In genomic region chr3:123983530-123983929, GRCm38 (mm10) we compare ENCODE assay signal across 26 mouse cellular contexts.
DNase-seq lines count a peak whose midpoint lies in the region; ATAC-seq and TF ChIP-seq lines count a peak whose summit lies in the region.
"Had no signal": no experiment of that assay in that cellular context is flagged by ENCODE, and none has a peak within 500 bp of the region (broad histone marks: within the 10 kb centered on the region; RNA-seq: fewer than 3 reads in every experiment).

No protein-coding gene starts in this region.

- no peak for TF ChIP-seq CTCF in intestine, postnatal 0 days (IDR thresholded peaks at IDR 0.05; ENCODE audit: low read depth)
- no peak for TF ChIP-seq CTCF in stomach, postnatal 0 days (IDR thresholded peaks at IDR 0.05; ENCODE audit: low read depth)

- intact Hi-C loops in left cerebral cortex, postnatal 10 days (cut with DNase I), result no loop called here

- no peaks in the 10 kb centered on the region for H3K36me3 ChIP-seq in kidney, embryonic 15.5 days
- no peaks in the 10 kb centered on the region for H3K36me3 ChIP-seq in kidney, embryonic 14.5 days (ENCODE audit: control insufficient read depth, insufficient read depth, low read length)
- H3K36me3 ChIP-seq in intestine, embryonic 14.5 days (ENCODE audit: control insufficient read depth, insufficient read depth, low read length), result no peaks in the 10 kb centered on the region
- no peaks in the 10 kb centered on the region for H3K36me3 ChIP-seq in intestine, postnatal 0 days (ENCODE audit: control insufficient read depth, insufficient read depth)
- H3K36me3 ChIP-seq in stomach, postnatal 0 days (ENCODE audit: control insufficient read depth, insufficient read depth, low read length), result no peaks in the 10 kb centered on the region
- H3K36me3 ChIP-seq: embryonic facial prominence, embryonic 13.5 days; forebrain, embryonic 10.5 days; liver, embryonic 15.5 days; midbrain, embryonic 10.5 days; midbrain, embryonic 15.5 days had no signal

- H3K4me2 ChIP-seq in kidney, embryonic 15.5 days, result no peak overlapping the region
- H3K4me2 ChIP-seq in kidney, embryonic 14.5 days (replicated peaks; ENCODE audit: low read depth, low read length), result no peak overlapping the region
- peak overlapping the region; percentile 40 for H3K4me2 ChIP-seq in intestine, embryonic 14.5 days (ENCODE audit: low read length)
- H3K4me2 ChIP-seq in intestine, postnatal 0 days (replicated peaks; ENCODE audit: low read depth), result peak overlapping the region; percentile 39; the same call in 1 of the 2 replicates
- peak overlapping the region; percentile 41; the same call in 1 of the 2 replicates for H3K4me2 ChIP-seq in stomach, postnatal 0 days (replicated peaks; ENCODE audit: low read depth)
- H3K4me2 ChIP-seq: embryonic facial prominence, embryonic 13.5 days; liver, embryonic 15.5 days; lung, embryonic 14.5 days; midbrain, embryonic 15.5 days had no signal

- H3K9ac ChIP-seq in kidney, embryonic 15.5 days, result no peak overlapping the region
- no peak overlapping the region for H3K9ac ChIP-seq in kidney, embryonic 14.5 days (ENCODE audit: low read depth, low read length)
- H3K9ac ChIP-seq in intestine, embryonic 14.5 days (ENCODE audit: low read length), result no peak overlapping the region
- H3K9ac ChIP-seq in intestine, postnatal 0 days (ENCODE audit: low read depth, low read length), result no peak overlapping the region
- no peak overlapping the region for H3K9ac ChIP-seq in stomach, postnatal 0 days (ENCODE audit: low read length)
- H3K9ac ChIP-seq: embryonic facial prominence, embryonic 13.5 days; liver, embryonic 15.5 days; lung, embryonic 14.5 days; midbrain, embryonic 15.5 days had no signal

- no peaks in the 10 kb centered on the region for H3K9me3 ChIP-seq in kidney, embryonic 15.5 days (replicated peaks)
- H3K9me3 ChIP-seq in kidney, embryonic 14.5 days (ENCODE audit: control insufficient read depth, low read length), result no peaks in the 10 kb centered on the region
- H3K9me3 ChIP-seq in intestine, embryonic 14.5 days (ENCODE audit: control insufficient read depth, low read length), result no peaks in the 10 kb centered on the region
- no peaks in the 10 kb centered on the region for H3K9me3 ChIP-seq in intestine, postnatal 0 days (ENCODE audit: control insufficient read depth)
- no peaks in the 10 kb centered on the region for H3K9me3 ChIP-seq in stomach, postnatal 0 days (ENCODE audit: control insufficient read depth, low read length)
- H3K9me3 ChIP-seq: embryonic facial prominence, embryonic 13.5 days; forebrain, embryonic 10.5 days; liver, embryonic 15.5 days; midbrain, embryonic 10.5 days; midbrain, embryonic 15.5 days had no signal

- ATAC-seq in kidney, embryonic 15.5 days (replicated peaks; ENCODE audit: low FRiP score), result peak; percentile 54; the same call in 1 of the 2 replicates
- ATAC-seq in kidney, embryonic 14.5 days (ENCODE audit: low FRiP score, low TSS enrichment), result no peak
- ATAC-seq in intestine, embryonic 14.5 days (replicated peaks; ENCODE audit: low FRiP score, low TSS enrichment, low read depth), result no peak
- ATAC-seq in intestine, postnatal 0 days, result no peak
- ATAC-seq in stomach, postnatal 0 days (ENCODE audit: low FRiP score, low TSS enrichment), result no peak
- ATAC-seq: activated CD4-positive, CD25-positive, alpha-beta regulatory T cell, adult 4 months; forebrain, embryonic 16.5 days; midbrain, embryonic 15.5 days had no signal

- no peaks in the 10 kb centered on the region for H3K4me1 ChIP-seq in kidney, embryonic 15.5 days
- H3K4me1 ChIP-seq in kidney, embryonic 14.5 days (ENCODE audit: control insufficient read depth, insufficient read depth, low read length), result no peaks in the 10 kb centered on the region
- no peaks in the 10 kb centered on the region for H3K4me1 ChIP-seq in intestine, embryonic 14.5 days (replicated peaks; ENCODE audit: control insufficient read depth, insufficient read depth, low read length)
- H3K4me1 ChIP-seq in intestine, postnatal 0 days (replicated peaks; ENCODE audit: control insufficient read depth, insufficient read depth, low read length), result no peaks in the 10 kb centered on the region
- no peaks in the 10 kb centered on the region for H3K4me1 ChIP-seq in stomach, postnatal 0 days (replicated peaks; ENCODE audit: control insufficient read depth, insufficient read depth)
- H3K4me1 ChIP-seq: embryonic facial prominence, embryonic 13.5 days; forebrain, embryonic 10.5 days; liver, embryonic 15.5 days; midbrain, embryonic 10.5 days; midbrain, embryonic 15.5 days had no signal

- H3K4me3 ChIP-seq in kidney, embryonic 15.5 days (replicated peaks), result no peak overlapping the region
- no peak overlapping the region for H3K4me3 ChIP-seq in kidney, embryonic 14.5 days (ENCODE audit: low read length)
- no peak overlapping the region for H3K4me3 ChIP-seq in intestine, embryonic 14.5 days (ENCODE audit: low read depth, low read length)
- no peak overlapping the region for H3K4me3 ChIP-seq in intestine, postnatal 0 days (ENCODE audit: low read depth, low read length)
- no peak overlapping the region for H3K4me3 ChIP-seq in stomach, postnatal 0 days (ENCODE audit: low read depth, low read length)
- H3K4me3 ChIP-seq: embryonic facial prominence, embryonic 13.5 days; forebrain, embryonic 10.5 days; liver, embryonic 15.5 days; midbrain, embryonic 10.5 days; midbrain, embryonic 15.5 days had no signal

- TF ChIP-seq EP300 in stomach, postnatal 0 days (optimal IDR thresholded peaks at IDR 0.05), result no peak

- H3K27ac ChIP-seq in kidney, embryonic 15.5 days, result no peak overlapping the region
- H3K27ac ChIP-seq in kidney, embryonic 14.5 days (ENCODE audit: low read depth, low read length), result no peak overlapping the region
- no peak overlapping the region for H3K27ac ChIP-seq in intestine, embryonic 14.5 days (ENCODE audit: low read depth)
- H3K27ac ChIP-seq in intestine, postnatal 0 days (ENCODE audit: low read depth, low read length), result no peak overlapping the region
- H3K27ac ChIP-seq in stomach, postnatal 0 days (replicated peaks), result no peak overlapping the region
- H3K27ac ChIP-seq: embryonic facial prominence, embryonic 13.5 days; forebrain, embryonic 10.5 days; liver, embryonic 15.5 days; midbrain, embryonic 10.5 days; midbrain, embryonic 15.5 days had no signal

- H3K27me3 ChIP-seq in kidney, embryonic 15.5 days, result no peaks in the 10 kb centered on the region
- H3K27me3 ChIP-seq in kidney, embryonic 14.5 days (ENCODE audit: control insufficient read depth, insufficient read depth, low read length), result no peaks in the 10 kb centered on the region
- H3K27me3 ChIP-seq in intestine, embryonic 14.5 days (replicated peaks; ENCODE audit: control insufficient read depth, insufficient read depth, low read length), result no peaks in the 10 kb centered on the region
- no peaks in the 10 kb centered on the region for H3K27me3 ChIP-seq in intestine, postnatal 0 days (replicated peaks; ENCODE audit: control insufficient read depth, insufficient read depth, low read length)
- H3K27me3 ChIP-seq in stomach, postnatal 0 days (ENCODE audit: control insufficient read depth, insufficient read depth, low read length), result no peaks in the 10 kb centered on the region
- H3K27me3 ChIP-seq: embryonic facial prominence, embryonic 13.5 days; liver, embryonic 15.5 days; midbrain, embryonic 15.5 days had no signal

- DNase-seq in intestine, embryonic 14.5 days (ENCODE audit: low spot score), result no peak
- DNase-seq in stomach, postnatal 0 days (ENCODE audit: low spot score), result no peak
- DNase-seq in liver, result no peak
- no peak for DNase-seq in left cerebral cortex, postnatal 10 days (ENCODE audit: extremely low spot score in 1 of 2, low spot score in 2 of 2)
- DNase-seq: adrenal gland, adult 2 months; cerebellum, adult 8-10 months; cerebellum, postnatal 36 days; gastrocnemius, postnatal 10 days; heart, postnatal 14 days; kidney, adult 11 months; layer of hippocampus, postnatal 36 days; lung, postnatal 14 days; right cerebral cortex, postnatal 4 days; thymus, adult 2 months; thymus, postnatal 36 days had no signal

- 15% methylated on average over 1 of the region's 1 CpGs for WGBS in kidney, embryonic 15.5 days
- 17% methylated on average over 1 of the region's 1 CpGs for WGBS in kidney, embryonic 14.5 days
- WGBS in intestine, embryonic 14.5 days, result 20% methylated on average over 1 of the region's 1 CpGs
- WGBS in intestine, postnatal 0 days, result 64% methylated on average over 1 of the region's 1 CpGs
- 33% methylated on average over 1 of the region's 1 CpGs for WGBS in stomach, postnatal 0 days

Comparison
In these comparisons a context has a peak if more than half of its experiments do, and no peak if none do; other contexts are left out.
1. H3K4me2 ChIP-seq: peak in intestine, embryonic 14.5 days (single experiment), intestine, postnatal 0 days (single experiment) and stomach, postnatal 0 days (single experiment); none in kidney, embryonic 15.5 days (single experiment) and kidney, embryonic 14.5 days (single experiment).